Mouse (Mus musculus) cerebellum, postnatal 14 days (tissue): Measurements from ENCODE around the gene Evi2.

Source experiments
- DNase-seq, 2 experiments: peaks; one replicate each; pipeline ENCODE4 v3.0.0; 2021; ENCODE audit warnings: mixed read lengths in 2 of 2

Evi2 gene

DNA sequence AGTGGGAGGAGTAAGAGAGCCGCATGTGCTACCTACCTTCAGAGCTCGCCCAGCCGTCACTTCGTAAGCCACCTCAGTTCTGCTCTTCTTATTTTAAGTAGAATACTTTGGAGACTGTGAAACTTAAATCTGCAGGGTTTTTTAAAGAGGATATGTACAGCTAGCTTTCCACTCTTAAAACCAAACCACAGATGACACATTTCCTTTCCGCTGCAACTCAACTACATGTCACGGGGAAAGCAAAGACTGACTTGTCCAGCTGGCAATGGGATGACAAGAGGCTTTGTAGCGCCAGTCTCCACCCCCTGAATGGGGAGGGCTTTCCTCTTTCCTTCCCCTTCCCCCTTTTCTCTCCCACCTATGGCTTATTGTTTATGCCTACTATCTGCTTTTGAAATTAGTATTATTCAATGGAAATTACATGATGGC, at the start of gene Evi2, which contains the start of gene Evi2a:
Gene Evi2 (minus strand): TSS at position 257 of the 429 bp plus-strand sequence.
Gene Evi2a (minus strand): TSS at position 277 of the 429 bp plus-strand sequence.
- no peak for DNase-seq

GRCm38 (mm10) chr11:79577741-79578140, 47.4 kb upstream of the Evi2 start:
- peak; percentile 86 to 92 for DNase-seq

GRCm38 (mm10) chr11:79575383-79576073, 45.1 kb upstream of the Evi2 start:
- DNase-seq = peak; percentile 47 to 51

DNA sequence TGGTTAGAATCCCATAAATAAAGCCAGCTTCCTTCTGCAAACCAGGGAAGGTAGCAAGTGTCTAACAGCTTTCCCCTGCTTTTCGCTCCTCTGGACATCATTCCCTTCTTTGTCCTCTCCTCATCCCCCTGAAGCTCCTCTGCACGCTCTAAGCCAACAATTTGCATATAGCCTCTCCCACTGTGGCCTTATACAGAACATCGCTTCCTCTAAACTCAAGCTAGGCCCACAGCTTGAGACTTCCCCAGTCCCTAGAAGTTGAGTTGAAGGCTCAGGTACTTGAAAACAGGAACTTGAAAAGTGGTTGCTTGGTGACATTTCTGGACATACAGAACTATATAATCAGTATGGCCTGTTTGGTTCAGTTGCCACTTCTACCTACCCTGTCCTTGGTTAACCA, 43.4 kb upstream of the Evi2 start:
- no peak for DNase-seq

DNA sequence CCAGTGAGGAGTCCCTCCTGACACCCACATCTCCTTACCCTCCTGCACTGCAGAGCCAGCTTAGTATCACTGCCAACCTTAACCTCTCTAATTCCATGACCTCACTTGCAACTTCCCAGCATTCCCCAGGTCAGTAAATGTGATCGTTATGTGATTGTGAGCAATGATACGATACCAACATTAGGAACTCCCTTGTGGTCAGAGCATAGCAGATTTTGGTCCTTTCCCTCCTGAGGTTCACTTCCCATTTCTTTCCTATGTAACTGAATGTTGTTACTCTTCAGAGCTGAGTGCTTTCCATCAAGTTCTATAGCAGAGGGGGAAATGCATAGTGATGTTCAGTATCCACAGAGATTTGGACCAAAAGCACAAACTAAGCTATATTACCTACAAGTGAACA, 39.9 kb upstream of the Evi2 start:
- DNase-seq = no peak

DNA sequence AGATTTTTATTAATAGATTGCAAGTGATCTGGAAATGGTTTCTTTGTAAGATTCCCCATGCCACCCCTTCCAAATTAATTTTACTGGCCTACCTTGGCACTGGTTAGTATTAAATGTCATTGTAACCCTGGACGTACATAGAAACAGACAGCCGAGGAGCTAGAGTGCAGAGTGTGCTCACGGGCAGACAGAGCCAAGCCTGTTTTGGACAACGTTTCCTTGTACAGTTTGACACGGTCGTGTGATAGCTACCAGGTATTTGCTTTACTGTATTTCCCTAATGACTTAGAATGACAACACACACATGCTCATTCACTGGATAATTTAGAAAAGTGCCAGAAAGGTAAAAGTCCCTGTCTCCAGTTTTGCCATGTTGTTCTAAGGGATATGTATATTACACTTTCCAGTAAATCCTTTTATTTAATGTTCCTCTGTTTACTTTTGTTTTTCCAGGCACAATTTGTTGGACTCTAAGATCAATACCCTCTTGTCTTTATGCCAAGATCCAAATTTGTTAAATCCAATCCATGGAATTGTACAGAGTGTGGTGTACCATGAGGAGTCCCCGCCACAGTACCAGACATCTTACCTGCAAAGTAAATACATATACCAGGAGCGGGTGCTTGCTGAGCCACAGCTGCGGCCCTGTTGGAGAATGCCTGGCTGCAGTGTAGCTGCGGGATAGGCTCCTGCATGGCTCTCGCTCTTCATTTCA, 38.0 kb upstream of the Evi2 start:
- DNase-seq = no peak

GRCm38 (mm10) chr11:79566947-79567346, 36.6 kb upstream of the Evi2 start:
- no peak for DNase-seq

GRCm38 (mm10) chr11:79563493-79563892, 33.1 kb upstream of the Evi2 start:
- no peak for DNase-seq

DNA sequence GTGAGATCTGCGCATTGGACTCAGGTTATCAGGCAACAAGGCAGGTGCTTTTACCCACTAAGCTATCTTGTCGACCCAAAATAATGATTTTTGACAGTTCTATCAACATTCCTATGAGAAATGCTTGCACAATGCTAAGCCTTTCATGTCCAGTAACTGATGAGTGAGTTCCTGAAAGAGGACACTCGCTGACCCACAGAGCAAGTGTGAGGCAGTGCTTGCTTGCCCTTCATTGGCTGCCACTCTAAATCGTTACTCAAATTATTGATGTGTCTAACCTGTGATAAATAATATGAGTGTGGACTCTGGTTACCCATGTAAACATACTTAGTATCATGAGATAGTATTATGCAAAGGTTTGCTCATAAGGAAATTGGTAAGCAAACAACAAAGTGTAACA, 30.1 kb upstream of the Evi2 start:
- no peak for DNase-seq

GRCm38 (mm10) chr11:79552622-79553021, 22.2 kb upstream of the Evi2 start:
- DNase-seq = no peak

DNA sequence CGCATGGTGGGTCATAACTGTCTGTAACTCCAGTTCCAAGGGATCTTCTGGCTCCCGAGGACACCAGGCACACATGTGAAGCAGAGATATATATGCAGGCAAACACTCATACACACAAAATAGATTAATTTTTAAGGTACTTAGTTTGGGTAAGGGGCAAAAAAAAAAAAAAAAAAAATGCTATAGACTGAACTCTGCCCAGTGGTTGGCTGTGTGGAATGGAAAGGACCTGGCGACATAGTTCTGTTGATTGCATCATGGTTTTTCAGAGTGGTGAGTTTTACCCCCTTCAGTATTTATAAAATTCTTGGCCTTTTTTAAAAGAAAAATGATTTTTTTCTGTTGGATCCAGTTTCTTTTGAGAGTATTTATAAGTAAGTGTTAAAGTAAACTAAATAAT, 5.9 kb upstream of the Evi2 start:
- no peak for DNase-seq

DNA sequence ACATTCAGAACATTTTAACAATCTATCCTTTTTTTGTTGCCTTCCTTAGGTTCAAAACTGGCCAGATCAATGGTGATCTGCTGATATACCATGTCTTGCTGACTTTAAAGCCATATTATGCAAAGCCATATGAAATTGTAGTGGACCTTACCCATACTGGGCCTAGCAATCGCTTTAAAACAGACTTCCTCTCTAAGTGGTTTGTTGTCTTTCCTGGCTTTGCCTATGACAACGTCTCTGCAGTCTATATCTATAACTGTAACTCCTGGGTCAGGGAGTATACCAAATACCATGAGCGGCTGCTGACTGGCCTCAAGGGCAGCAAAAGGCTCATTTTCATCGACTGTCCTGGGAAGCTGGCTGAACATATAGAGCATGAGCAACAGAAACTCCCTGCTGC, 5.2 kb upstream of the Evi2 start:
- DNase-seq = no peak

GRCm38 (mm10) chr11:79533950-79534690, 3.7 kb upstream of the Evi2 start:
- peak; percentile 55 to 71 for DNase-seq

DNA sequence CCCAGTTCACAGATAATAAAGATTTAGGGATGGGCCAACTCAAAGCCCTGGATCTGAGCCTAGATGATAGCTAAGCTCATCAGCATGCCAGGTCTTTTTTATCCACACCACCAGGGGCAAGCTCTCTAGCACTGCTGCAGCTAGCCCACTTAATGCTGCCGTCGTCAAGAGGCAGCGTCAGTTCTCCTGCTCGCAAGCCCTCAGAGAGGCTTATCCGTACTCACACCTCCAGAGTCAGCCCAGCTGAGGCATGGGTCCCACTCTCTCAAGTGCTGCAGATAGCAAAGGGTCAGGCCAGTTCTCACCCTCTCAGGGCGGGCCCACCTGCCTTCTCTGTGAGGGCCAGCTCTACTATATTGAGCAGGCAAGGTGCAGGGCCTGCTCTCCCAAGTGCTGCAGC, 2.9 kb upstream of the Evi2 start:
- DNase-seq = peak in 1 of 2 experiments; percentile 12

GRCm38 (mm10) chr11:79531485-79531884, 1.1 kb upstream of the Evi2 start:
- DNase-seq = no peak

GRCm38 (mm10) chr11:79530774-79531173, 385 bp upstream of the Evi2 start:
- DNase-seq = no peak

DNA sequence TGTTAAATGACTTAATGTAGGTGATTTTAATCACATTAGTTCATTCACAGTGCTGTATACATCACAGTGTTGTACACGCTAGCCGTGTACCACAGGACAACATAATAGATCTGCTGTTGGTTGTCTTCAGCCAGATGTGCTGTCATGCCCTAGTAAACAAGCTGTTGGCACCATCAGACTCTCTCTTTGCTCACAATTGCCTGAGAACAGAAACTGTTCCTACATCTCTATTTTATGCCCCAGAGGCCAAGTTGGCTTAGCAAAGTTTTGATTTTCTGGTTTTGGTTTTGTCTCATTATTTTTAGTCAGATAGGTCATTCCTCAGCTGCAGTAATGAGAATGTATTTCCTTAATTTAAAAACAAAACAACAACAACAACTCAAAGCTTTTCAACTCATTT, 653 bp downstream of the Evi2 start:
- no peak for DNase-seq

DNA sequence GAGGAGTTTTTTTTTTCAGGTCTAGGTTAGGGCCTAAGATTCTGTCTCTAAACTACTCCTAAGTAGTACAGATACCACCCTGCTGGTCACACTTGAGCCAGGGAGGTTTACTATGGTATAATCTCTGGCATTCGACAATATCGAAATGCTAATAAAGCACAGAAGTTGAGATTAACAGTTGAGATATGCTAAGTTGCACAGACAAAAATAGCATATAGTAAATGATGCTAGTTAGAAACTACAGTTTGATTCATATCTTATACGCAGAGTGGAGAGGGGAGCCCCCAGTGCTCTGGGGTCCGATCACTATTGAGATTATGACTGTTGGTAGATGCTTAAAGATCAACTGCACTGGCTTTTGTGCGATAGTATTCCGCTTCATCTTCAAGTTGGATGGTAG, 1.2 kb downstream of the Evi2 start:
- no peak for DNase-seq

GRCm38 (mm10) chr11:79528601-79529000, 1.8 kb downstream of the Evi2 start:
- DNase-seq = no peak

GRCm38 (mm10) chr11:79527739-79528384, 2.5 kb downstream of the Evi2 start:
- DNase-seq = no peak

DNA sequence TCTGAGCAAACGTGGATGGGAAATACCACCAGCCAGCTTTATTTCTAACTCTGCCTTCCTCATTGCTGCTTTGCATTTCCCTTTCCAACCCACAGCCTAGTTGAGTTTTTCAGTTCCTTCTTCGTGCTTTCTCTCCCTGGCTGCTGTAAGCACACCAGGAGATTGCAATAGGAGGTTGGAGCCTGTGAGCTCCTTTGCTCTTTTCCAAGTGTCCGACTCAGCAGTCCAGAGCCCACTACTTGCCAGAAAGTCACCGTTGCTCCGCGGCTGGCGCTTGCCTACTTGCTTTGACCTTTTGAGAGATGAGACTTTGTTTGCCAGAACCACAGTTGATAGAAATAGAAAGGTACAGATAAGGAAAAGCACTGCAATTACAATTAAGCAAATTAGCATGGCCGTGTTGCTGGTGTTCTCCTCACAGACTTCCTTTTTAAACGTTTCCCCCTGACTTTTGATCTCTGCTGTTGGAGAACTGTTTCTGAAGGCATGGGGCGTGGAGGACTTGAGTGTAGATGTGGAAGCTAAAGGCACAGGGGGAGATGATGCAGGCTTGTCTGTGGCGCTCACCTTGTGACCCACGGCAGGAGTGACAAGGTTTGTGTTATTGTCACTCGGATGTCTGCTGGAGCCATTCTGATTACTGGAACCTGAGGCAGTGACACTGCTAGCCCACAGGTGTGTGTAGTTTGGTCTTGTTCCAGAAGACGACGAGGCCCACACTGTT, 3.2 kb downstream of the Evi2 start:
- no peak for DNase-seq

GRCm38 (mm10) chr11:79526549-79526948, 3.8 kb downstream of the Evi2 start:
- no peak for DNase-seq

DNA sequence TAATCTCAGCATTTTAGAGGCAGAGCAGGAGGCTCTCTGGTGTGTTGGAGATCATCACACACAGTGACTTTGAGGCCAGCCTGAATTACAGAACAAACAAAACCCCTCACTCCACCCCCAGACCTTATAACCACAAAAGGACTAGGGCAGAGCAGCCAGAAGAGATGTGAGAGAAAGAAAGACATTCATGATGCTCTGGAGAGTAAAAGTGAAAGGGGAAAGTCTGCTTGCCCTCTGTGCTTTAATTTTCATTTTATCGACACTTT, 6.1 kb downstream of the Evi2 start:
- no peak for DNase-seq
